Mouse (Mus musculus) embryo, embryonic 10 days (tissue): ENCODE data around the gene Gpr87.

Experiments used
- DNase-seq: peaks from one replicate; pipeline ENCODE4 v3.0.0-alpha.2; 2015; ENCODE audit warnings: low spot score

Gpr87 gene

DNA sequence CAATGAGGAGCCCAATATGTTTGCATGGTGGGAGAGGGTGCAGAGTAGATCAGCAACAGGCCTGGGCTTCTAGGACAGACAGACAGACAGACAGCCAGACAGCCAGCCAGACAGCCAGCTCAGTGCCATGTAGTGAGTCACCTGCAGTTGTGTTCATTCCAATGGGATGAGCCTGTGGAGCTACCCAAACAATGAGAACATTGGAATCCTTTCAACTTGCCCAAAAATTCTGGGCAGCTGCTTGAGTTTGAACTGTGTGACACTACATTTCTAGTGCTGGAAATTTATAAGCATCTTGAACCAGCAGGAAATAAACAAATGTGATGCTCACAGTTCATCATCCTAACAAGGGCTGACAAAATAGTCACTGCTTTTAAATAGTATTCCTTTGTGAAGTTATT lies 55.3 kb downstream of the Gpr87 start:
- no peak for DNase-seq

DNA sequence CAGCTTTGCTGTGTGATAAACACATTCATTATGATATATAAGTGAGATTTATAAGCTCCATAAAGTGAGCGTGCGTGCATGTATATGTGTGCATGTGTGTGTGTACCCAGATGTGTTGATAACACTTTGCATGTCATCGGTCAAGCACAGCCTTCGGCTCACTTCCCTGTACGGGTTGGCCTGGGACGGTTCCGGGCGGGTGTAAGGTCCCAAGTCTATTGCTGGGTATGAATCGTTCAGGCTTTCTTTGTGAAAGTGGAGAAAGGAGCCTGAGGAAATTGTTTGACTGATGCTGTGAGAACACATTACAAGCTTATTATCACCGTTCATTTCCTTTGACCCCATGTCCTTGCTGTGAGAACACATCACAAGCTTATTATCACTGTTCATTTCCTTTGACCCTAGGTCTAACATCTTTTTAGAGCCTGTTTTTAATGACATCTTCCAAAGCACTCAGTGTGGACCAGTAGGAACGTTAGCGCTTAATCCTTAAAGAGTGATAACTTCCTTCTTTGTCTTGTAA lies 55.9 kb downstream of the Gpr87 start:
- no peak for DNase-seq

DNA sequence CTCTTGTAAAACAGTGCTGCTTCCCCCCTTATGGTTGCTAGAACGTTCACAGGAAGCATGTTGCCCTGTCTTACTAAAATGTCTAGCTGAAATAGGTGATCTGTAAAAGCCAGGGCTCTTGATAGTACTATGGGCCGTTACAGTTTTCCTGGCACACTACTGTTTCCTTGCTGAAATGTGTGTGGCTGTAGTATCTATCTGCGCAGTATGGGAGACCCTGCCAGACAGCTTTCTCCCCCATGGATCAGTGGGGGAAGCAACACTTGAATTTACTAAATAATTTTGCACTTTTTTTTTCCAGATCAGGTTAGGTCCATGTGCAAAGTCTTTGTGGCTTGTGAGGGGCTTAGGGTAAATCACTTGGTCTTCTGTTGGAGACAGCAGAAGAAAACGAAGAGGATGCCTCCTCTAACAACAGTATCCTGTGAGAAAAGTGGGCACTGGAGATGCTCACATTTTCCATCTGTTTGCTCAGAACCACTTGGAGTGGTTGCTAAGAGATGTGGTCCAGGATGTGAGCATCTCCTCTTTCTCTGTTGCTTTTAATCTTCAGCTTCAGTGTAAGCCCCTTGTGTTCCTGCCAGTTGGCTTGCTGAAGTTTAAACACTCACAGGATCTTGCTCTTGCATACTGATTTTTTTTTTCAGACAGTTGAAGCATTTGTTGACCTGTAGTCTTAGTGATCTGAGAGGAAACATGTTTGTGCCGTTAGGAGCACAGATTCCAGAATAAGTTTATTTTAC lies 58.8 kb downstream of the Gpr87 start:
- DNase-seq: no peak

DNA sequence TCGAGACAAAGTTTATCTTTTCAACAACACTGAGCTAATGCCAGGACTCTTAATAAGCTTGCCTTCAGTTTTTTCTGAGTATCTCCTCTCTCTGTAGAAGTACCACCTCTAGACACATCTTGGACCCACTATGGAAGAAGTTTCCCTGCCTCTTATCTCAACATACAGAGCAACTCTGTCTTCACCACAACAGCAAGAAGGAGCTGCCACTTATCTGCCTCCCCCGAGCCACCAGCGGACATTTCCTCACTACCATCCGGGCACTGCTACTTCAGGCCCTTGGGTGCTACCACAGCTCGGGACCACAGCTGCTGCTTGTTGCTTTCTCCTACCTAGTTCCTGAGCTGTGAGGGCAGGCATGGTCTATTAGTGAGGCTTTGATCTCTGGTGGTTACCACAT lies 61.7 kb downstream of the Gpr87 start:
- DNase-seq: no peak

DNA sequence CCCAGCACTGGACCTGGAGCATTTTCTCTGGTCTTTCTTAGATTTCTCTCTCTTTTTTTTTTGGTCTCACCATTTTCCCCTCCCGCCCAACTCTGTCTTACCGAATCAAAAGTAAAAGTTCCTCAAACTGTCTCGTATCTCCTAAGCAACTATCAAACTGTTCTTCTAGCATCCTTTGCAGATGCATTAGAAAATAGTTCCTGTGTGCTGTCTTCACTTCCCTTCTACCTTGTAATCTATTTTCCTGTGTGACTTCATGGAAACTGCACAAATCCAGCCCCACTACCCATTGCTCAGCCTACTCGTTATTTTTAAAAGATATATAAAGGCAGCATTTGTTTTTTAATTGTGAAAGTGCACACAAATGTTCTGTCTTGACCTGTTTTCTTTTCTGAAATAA lies 62.9 kb downstream of the Gpr87 start:
- no peak for DNase-seq

DNA sequence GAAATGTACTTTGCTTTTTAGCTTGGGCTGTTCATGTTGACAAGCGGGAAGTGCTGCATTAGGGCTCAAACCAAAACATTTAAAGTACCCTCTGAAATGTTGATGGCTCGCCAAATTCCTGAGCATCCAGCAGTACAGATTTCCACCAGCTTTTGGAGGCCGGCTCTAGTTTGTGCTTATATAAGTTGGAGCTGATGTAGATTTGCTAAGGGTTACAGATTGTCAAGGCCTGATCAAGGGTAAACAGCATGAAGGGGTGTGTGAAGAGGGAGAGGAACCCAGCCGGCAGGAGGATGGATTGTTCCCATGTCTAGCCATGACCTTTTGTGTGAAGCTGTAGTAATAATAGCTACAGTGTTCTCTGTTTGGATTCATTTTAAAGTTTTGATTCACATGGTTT lies 63.8 kb downstream of the Gpr87 start:
- DNase-seq: no peak

DNA sequence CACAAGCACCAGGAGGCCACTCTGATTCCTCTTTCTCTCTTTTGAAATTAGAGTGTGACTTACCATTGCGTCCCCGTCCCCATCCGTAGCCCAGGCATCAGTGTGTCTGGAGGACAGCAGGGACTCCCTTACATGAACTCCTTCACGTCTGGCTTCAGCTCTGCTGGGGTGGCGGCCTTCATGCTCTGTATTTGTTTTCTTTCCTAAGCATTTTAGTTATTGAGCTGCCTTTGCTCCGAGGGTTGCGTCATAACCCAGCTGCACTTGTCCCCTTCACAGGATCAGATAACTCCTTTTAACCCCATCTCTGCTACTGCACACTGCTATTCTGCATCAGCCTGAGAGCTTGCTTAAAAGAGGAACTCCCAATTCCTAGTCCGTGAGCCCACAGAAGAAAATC lies 64.5 kb downstream of the Gpr87 start:
- DNase-seq: no peak

DNA sequence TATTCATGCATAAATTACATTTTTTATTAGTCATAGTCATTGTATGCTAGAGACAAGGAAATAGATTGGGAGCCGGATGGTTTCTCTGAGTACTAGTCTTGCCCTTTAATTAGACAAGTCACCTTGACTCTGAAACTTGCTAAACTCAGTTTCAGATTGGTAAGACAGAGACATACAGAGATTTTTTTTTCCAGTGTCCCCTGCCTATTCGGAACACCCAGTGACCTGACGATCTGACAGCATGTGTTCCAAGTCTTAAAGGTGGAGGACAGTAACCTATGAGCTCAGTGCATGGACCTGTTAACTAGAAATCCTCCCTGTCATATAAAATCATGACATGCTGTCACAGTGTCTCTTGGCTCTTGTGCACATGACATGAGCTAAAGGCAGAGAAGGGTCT lies 65.4 kb downstream of the Gpr87 start:
- DNase-seq: no peak
